Mouse (Mus musculus) liver, embryonic 14.5 days (tissue): ENCODE results near the gene Pik3cd. TPM values are rescaled to one million over a fixed set of nuclear protein-coding genes. Genes with fewer than 3 reads are reported as not detected.
"Not testable (repeated sequence)": the region's sequence is repeated elsewhere in the genome, so short reads cannot be mapped to it uniquely, and the experiment has no call there.

ENCODE experiments used
- ATAC-seq: fragments of 200-750 bp; cut with Nextera tagmentation; 2 replicates; pipeline ENCODE4 v1.8.0; 2017; ENCODE audit warnings: moderate number of reproducible peaks, mild to moderate bottlenecking, moderate library complexity; ENCODE audit not compliant: insufficient read depth
- DNase-seq, 3 experiments: peaks; one replicate each; pipeline ENCODE4 v3.0.0-alpha.2; 2012 to 2013; ENCODE audit warnings: low read depth in 3 of 3, low spot score in 3 of 3
- H3K27ac ChIP-seq: fragments of 300-500 bp; sonication (generic); 2 replicates; pipeline ENCODE4 v1.5.1; 2014; ENCODE audit warnings: moderate library complexity, mild to moderate bottlenecking, control low read depth, inconsistent platforms
- H3K27me3 ChIP-seq: fragments of 300-500 bp; sonication (generic); 2 replicates; pipeline ENCODE4 v1.6.1; 2014; ENCODE audit warnings: mild to moderate bottlenecking, low read length, moderate library complexity; ENCODE audit not compliant: control insufficient read depth, insufficient read depth
- H3K36me3 ChIP-seq: fragments of 300-500 bp; sonication (generic); replicated peaks from 2 replicates; pipeline ENCODE4 v1.6.1; 2014; ENCODE audit warnings: low read depth; ENCODE audit not compliant: control insufficient read depth, insufficient read depth
- H3K4me1 ChIP-seq, 2 experiments: fragments of 200-500 bp in 1 of 2; fragments of 300-500 bp in 1 of 2; sonication (generic) in 1 of 2; replicated peaks; 2 replicates each; pipeline ENCODE4 v1.6.1; 2012 to 2014; ENCODE audit warnings: antibody characterized with exemption in 1 of 2, inconsistent platforms in 1 of 2, low read length in 1 of 2; ENCODE audit not compliant: control insufficient read depth in 2 of 2, insufficient read depth in 2 of 2
- H3K4me2 ChIP-seq: fragments of 300-500 bp; sonication (generic); 2 replicates; pipeline ENCODE4 v1.6.1; 2014; ENCODE audit warnings: low read depth, mild to moderate bottlenecking, control low read depth, moderate library complexity
- H3K4me3 ChIP-seq, 2 experiments: fragments of 200-500 bp in 1 of 2; fragments of 300-500 bp in 1 of 2; sonication (generic) in 1 of 2; 2 replicates each; pipeline ENCODE4 v1.5.1; 2012 to 2014; ENCODE audit warnings: low read depth in 2 of 2, low read length in 2 of 2, mild to moderate bottlenecking in 2 of 2, control low read depth in 1 of 2, inconsistent platforms in 1 of 2, moderate library complexity in 1 of 2; ENCODE audit not compliant: insufficient read depth in 1 of 2
- H3K9ac ChIP-seq: fragments of 300-500 bp; sonication (generic); replicated peaks from 2 replicates; pipeline ENCODE4 v1.6.1; 2014; ENCODE audit warnings: mild to moderate bottlenecking, control low read depth, moderate library complexity
- H3K9me3 ChIP-seq: fragments of 300-500 bp; sonication (generic); 2 replicates; pipeline ENCODE4 v1.6.1; 2016; ENCODE audit warnings: low read length, mixed read lengths; ENCODE audit not compliant: control insufficient read depth
- CTCF ChIP-seq: IDR thresholded peaks from 2 replicates; pipeline ENCODE4 v1.5.1; 2016; ENCODE audit warnings: antibody characterized with exemption, low read depth, control low read depth
- EP300 ChIP-seq: IDR thresholded peaks from 2 replicates; pipeline ENCODE4 v1.6.1; 2016; ENCODE audit warnings: antibody characterized with exemption, low read depth
- WGBS: fragments of 180-500 bp; shearing (Covaris S2); extraction: QIAGEN DNeasy Blood & Tissue Kit; methylation state at CpG from one replicate; pipeline ENCODE4 v1.1.7; 2014; ENCODE audit not compliant: insufficient replicate concordance; 5-methylcytosine and 5-hydroxymethylcytosine counted together
- polyA plus RNA-seq, 2 experiments: library from polyadenylated mRNA; depleted of rRNA in 1 of 2; stranded (reverse) in 1 of 2; unstranded in 1 of 2; fragments of >200 nt; fragmentation: Nextera tagmentation in 1 of 2; extraction: Ambion mirVana in 1 of 2; gene quantifications; 2 replicates each; pipeline versions ENCODE4 v1.2.1 to v1.2.3; 2012 to 2014

Gene Pik3cd
- polyA plus RNA-seq (2012; rRNA removed) (3.9 and 4.0 TPM in 2 replicates), polyA plus RNA-seq (2014; fragmentation: Nextera tagmentation; extraction: Ambion mirVana) (4.3 and 5.7 TPM in 2 replicates)

GRCm38 (mm10) chr4:149702210-149702979, at the start of gene Pik3cd:
Gene Pik3cd (minus strand): TSS chr4:149702571.
- Histone ChIP-seq H3K9ac (no peak within 1 kb of the TSS), H3K27me3 (no peaks in the 10 kb centered on the region), H3K4me2 (peak within 1 kb of the TSS; percentile 20), H3K27ac (no peak within 1 kb of the TSS), H3K4me1 (peaks cover 2 to 9% of the 10 kb centered on the region in 2 experiments; a peak in 2 of 4 replicates), H3K4me3 (no peak within 1 kb of the TSS), H3K9me3 (no peaks in the 10 kb centered on the region), H3K36me3 (no peaks in the 10 kb centered on the region)
- ATAC-seq (no peak), DNase-seq (no peak)
- WGBS: 18% methylated on average over 19 of the region's 19 CpGs
- no peak for TF ChIP-seq EP300
- TF ChIP-seq CTCF: no peak

- 59% methylated on average over 5 of the region's 5 CpGs for WGBS
- H3K9ac ChIP-seq: no peak overlapping the region
- ATAC-seq (no peak), DNase-seq (no peak)
- no peak overlapping the region for H3K27ac ChIP-seq
- no peaks in the 10 kb centered on the region for H3K27me3 ChIP-seq
- H3K9me3 ChIP-seq: no peaks in the 10 kb centered on the region
- no peaks in the 10 kb centered on the region for H3K36me3 ChIP-seq
- peaks cover 0 to 2% of the 10 kb centered on the region in 2 experiments; a peak in 1 of 4 replicates for H3K4me1 ChIP-seq
- no peak overlapping the region for H3K4me2 ChIP-seq
- no peak overlapping the region for H3K4me3 ChIP-seq
- TF ChIP-seq CTCF (no peak), EP300 (no peak)
Observed at GRCm38 (mm10) chr4:149750671-149751070, 48.3 kb upstream of the Pik3cd start.

- H3K4me2 ChIP-seq, H3K4me1 ChIP-seq, H3K4me3 ChIP-seq, H3K36me3 ChIP-seq, H3K9me3 ChIP-seq, H3K27ac ChIP-seq, H3K9ac ChIP-seq, H3K27me3 ChIP-seq, ATAC-seq, DNase-seq: not testable (repeated sequence)
- 69% methylated on average over 3 of the region's 3 CpGs for WGBS
Observed at GRCm38 (mm10) chr4:149749663-149750015, 47.3 kb upstream of the Pik3cd start.

GRCm38 (mm10) chr4:149749003-149749662, 46.8 kb upstream of the Pik3cd start:
- TF ChIP-seq CTCF: no peak
- no peak for TF ChIP-seq EP300
- no peak overlapping the region for H3K9ac ChIP-seq
- H3K36me3 ChIP-seq: no peaks in the 10 kb centered on the region
- no peak overlapping the region for H3K4me2 ChIP-seq
- DNase-seq (no peak), ATAC-seq (no peak)
- H3K27ac ChIP-seq: no peak overlapping the region
- H3K9me3 ChIP-seq: no peaks in the 10 kb centered on the region
- H3K4me3 ChIP-seq: no peak overlapping the region
- peaks cover 0 to 2% of the 10 kb centered on the region in 2 experiments; a peak in 1 of 4 replicates for H3K4me1 ChIP-seq
- H3K27me3 ChIP-seq: no peaks in the 10 kb centered on the region
- 84% methylated on average over 18 of the region's 18 CpGs for WGBS

GRCm38 (mm10) chr4:149744119-149744518, 41.7 kb upstream of the Pik3cd start:
- H3K4me1 ChIP-seq: peaks cover 0 to 2% of the 10 kb centered on the region in 2 experiments; a peak in 1 of 4 replicates
- H3K4me2 ChIP-seq: no peak overlapping the region
- TF ChIP-seq CTCF: no peak
- TF ChIP-seq EP300: no peak
- no peak for ATAC-seq
- no peak for DNase-seq
- H3K4me3 ChIP-seq: no peak overlapping the region
- no peaks in the 10 kb centered on the region for H3K27me3 ChIP-seq
- no peaks in the 10 kb centered on the region for H3K36me3 ChIP-seq
- no peak overlapping the region for H3K27ac ChIP-seq
- no peak overlapping the region for H3K9ac ChIP-seq
- H3K9me3 ChIP-seq: no peaks in the 10 kb centered on the region
- WGBS: 56% methylated on average over 7 of the region's 7 CpGs
